Mouse (Mus musculus) granulocyte monocyte progenitor cell, adult 5-6 weeks (primary cell): ENCODE data around the gene Snapc1. TPM values are rescaled to one million over a fixed set of nuclear protein-coding genes. Genes with fewer than 3 reads are reported as not detected.

Experiments
- ATAC-seq: replicated peaks from 2 replicates; pipeline ENCODE4 v1.8.0; 2016; ENCODE audit warnings: mild to moderate bottlenecking, moderate TSS enrichment, inconsistent platforms; ENCODE audit not compliant: poor library complexity, severe bottlenecking
- total RNA-seq, 2 experiments: library from RNA; stranded (forward) in 1 of 2; stranded (reverse) in 1 of 2; fragments of 200-712, 200-1000 nt in 1 of 2; fragments of >200 nt in 1 of 2; fragmentation: Nextera tagmentation in 1 of 2; gene quantifications; 2 replicates each; pipeline ENCODE4 v1.2.3; 2014 to 2017

The Snapc1 gene
- total RNA-seq, 2 experiments from 2014 or later: 8.5 to 16.9 TPM

- no peak for ATAC-seq
Observed at GRCm38 (mm10) chr12:73988393-73989008, 24.2 kb downstream of the Snapc1 start.

GRCm38 (mm10) chr12:73989594-73989993 is 25.3 kb downstream of the Snapc1 start:
- ATAC-seq: peak; percentile 95

GRCm38 (mm10) chr12:73996906-73997296 is 32.6 kb downstream of the Snapc1 start:
- no peak for ATAC-seq

- ATAC-seq: peak; percentile 25; the same call in 1 of the 2 replicates
Observed at GRCm38 (mm10) chr12:73997297-73998127, 33.2 kb downstream of the Snapc1 start, which contains the start of gene Syt16. Gene Syt16 (plus strand): TSS chr12:73997661.

- no peak; the same call in 1 of the 2 replicates for ATAC-seq
Observed at GRCm38 (mm10) chr12:73998128-73998456, 33.8 kb downstream of the Snapc1 start.

GRCm38 (mm10) chr12:74002449-74002848 is 38.2 kb downstream of the Snapc1 start:
- ATAC-seq: no peak

GRCm38 (mm10) chr12:74009448-74009911 is 45.2 kb downstream of the Snapc1 start:
- ATAC-seq: peak; percentile 89

GRCm38 (mm10) chr12:74013739-74014138 is 49.5 kb downstream of the Snapc1 start:
- ATAC-seq: peak; percentile 85

GRCm38 (mm10) chr12:74014739-74015270 is 50.5 kb downstream of the Snapc1 start:
- peak; percentile 42 for ATAC-seq

- no peak for ATAC-seq
Observed at GRCm38 (mm10) chr12:74015491-74015890, 51.2 kb downstream of the Snapc1 start.

- ATAC-seq: no peak
Observed at GRCm38 (mm10) chr12:74023260-74023659, 59.0 kb downstream of the Snapc1 start.

- ATAC-seq: no peak
Observed at GRCm38 (mm10) chr12:74024912-74025311, 60.6 kb downstream of the Snapc1 start.

Other genes starting within 250 kb of the Snapc1 start
- 39.1 and 40.8 TPM in 2 replicates for gene Hif1a, start 63.1 kb upstream of the Snapc1 start, total RNA-seq (2014; fragmentation: Nextera tagmentation)
- 69.5 and 82.0 TPM in 2 replicates for gene Hif1a, start 63.1 kb upstream of the Snapc1 start, total RNA-seq (2017)
- not detected in 2 replicates for gene Gm49321, start 26.8 kb upstream of the Snapc1 start, total RNA-seq (2014; fragmentation: Nextera tagmentation)
- gene Gm49321, start 26.8 kb upstream of the Snapc1 start, total RNA-seq (2017): 1.3 TPM in 1 of 2 replicates, not detected in the other
- gene Syt16, start 33.2 kb downstream of the Snapc1 start, total RNA-seq (2014; fragmentation: Nextera tagmentation): not detected in 2 replicates
- gene Syt16, start 33.2 kb downstream of the Snapc1 start, total RNA-seq (2017): not detected in 2 replicates